10 mouse cellular contexts compared by ENCODE assay signal in the genomic region with DNA sequence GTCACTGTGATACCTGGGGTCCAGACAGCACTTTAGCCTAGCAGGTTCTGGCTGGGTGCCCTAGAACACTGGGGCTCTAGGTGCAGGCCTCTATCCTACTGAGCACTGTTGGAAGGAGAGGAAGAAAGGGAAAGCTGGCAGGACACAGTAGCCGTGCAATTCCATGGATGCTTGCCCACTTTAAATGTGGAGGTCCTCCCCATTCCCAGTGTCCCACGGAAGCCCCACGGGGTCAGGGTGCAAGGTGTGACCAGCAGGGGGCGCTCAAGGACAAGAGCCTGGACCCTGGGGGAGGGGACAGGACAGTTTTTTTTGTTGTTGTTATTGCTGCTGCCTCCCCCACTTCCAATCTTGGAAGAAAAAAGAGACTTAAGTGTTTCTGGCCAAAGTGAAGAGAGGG. TPM values are rescaled to one million over a fixed set of nuclear protein-coding genes. Genes with fewer than 3 reads are reported as not detected.
DNase-seq lines count a peak whose midpoint lies in the region; ATAC-seq and TF ChIP-seq lines count a peak whose summit lies in the region.
"Had no signal": no experiment of that assay in that cellular context is flagged by ENCODE, and none has a peak within 500 bp of the region (broad histone marks: within the 10 kb centered on the region; RNA-seq: fewer than 3 reads in every experiment).

No protein-coding gene starts in this region.

- DNase-seq in CD4-positive helper T cell, adult 2 months (ENCODE audit: low read depth, low spot score) = peak; percentile 41
- DNase-seq in adrenal gland, adult 18-20 months (ENCODE audit: low spot score in 2 of 2) = peak; percentile 68 to 78
- peak; percentile 53 for DNase-seq in embryo, embryonic 10.5 days (ENCODE audit: low spot score)
- peak; percentile 34 to 81 for DNase-seq in kidney, postnatal 36 days
- DNase-seq in neural tube, embryonic 11.5 days (ENCODE audit: low spot score) = peak; percentile 63
- DNase-seq in thymus, postnatal 4 days = peak; percentile 84

- WGBS in intestine, postnatal 0 days = 16% methylated on average over 4 of the region's 4 CpGs
- 9% methylated on average over 4 of the region's 4 CpGs for whole genome bisulfite sequencing in intestine, embryonic 16.5 days
- 18% methylated on average over 4 of the region's 4 CpGs for WGBS in neural tube, embryonic 11.5 days

- no peak overlapping the region for H3K9ac ChIP-seq in intestine, postnatal 0 days (ENCODE audit: low read depth, low read length)
- no peak overlapping the region for H3K9ac ChIP-seq in intestine, embryonic 16.5 days (ENCODE audit: low read depth, low read length)
- no peak overlapping the region for H3K9ac ChIP-seq in neural tube, embryonic 11.5 days (ENCODE audit: low read length)
- H3K9ac ChIP-seq: embryonic facial prominence, embryonic 15.5 days had no signal

- no peak overlapping the region for H3K27ac ChIP-seq in intestine, postnatal 0 days (ENCODE audit: low read depth, low read length)
- no peak overlapping the region for H3K27ac ChIP-seq in intestine, embryonic 16.5 days (ENCODE audit: low read length)
- no peak overlapping the region for H3K27ac ChIP-seq in neural tube, embryonic 11.5 days (ENCODE audit: low read depth, low read length)
- H3K27ac ChIP-seq: embryonic facial prominence, embryonic 15.5 days had no signal

- H3K36me3 ChIP-seq in intestine, postnatal 0 days (ENCODE audit: control insufficient read depth, insufficient read depth) = no peaks in the 10 kb centered on the region
- no peaks in the 10 kb centered on the region for H3K36me3 ChIP-seq in intestine, embryonic 16.5 days (ENCODE audit: control insufficient read depth, insufficient read depth, low read length)
- no peaks in the 10 kb centered on the region for H3K36me3 ChIP-seq in neural tube, embryonic 11.5 days (ENCODE audit: control insufficient read depth, insufficient read depth, low read length)
- H3K36me3 ChIP-seq: embryonic facial prominence, embryonic 15.5 days had no signal

- no peaks in the 10 kb centered on the region for H3K27me3 ChIP-seq in intestine, postnatal 0 days (replicated peaks; ENCODE audit: control insufficient read depth, insufficient read depth, low read length)
- H3K27me3 ChIP-seq in intestine, embryonic 16.5 days (replicated peaks; ENCODE audit: control insufficient read depth, insufficient read depth, low read length) = no peaks in the 10 kb centered on the region
- H3K27me3 ChIP-seq in neural tube, embryonic 11.5 days (ENCODE audit: control insufficient read depth, insufficient read depth, low read length) = no peaks in the 10 kb centered on the region
- H3K27me3 ChIP-seq: embryonic facial prominence, embryonic 15.5 days had no signal

- no peak for ATAC-seq in intestine, postnatal 0 days
- no peak for ATAC-seq in intestine, embryonic 16.5 days
- no peak for ATAC-seq in neural tube, embryonic 11.5 days (ENCODE audit: insufficient read depth, low FRiP score, low TSS enrichment)

- H3K4me3 ChIP-seq in intestine, postnatal 0 days (ENCODE audit: low read depth, low read length) = no peak overlapping the region
- H3K4me3 ChIP-seq in intestine, embryonic 16.5 days (ENCODE audit: low read length) = no peak overlapping the region
- no peak overlapping the region for H3K4me3 ChIP-seq in neural tube, embryonic 11.5 days (ENCODE audit: low read depth, low read length)
- H3K4me3 ChIP-seq: embryonic facial prominence, embryonic 15.5 days had no signal

- TF ChIP-seq CTCF in intestine, postnatal 0 days (IDR thresholded peaks at IDR 0.05; ENCODE audit: low read depth) = peak; percentile 77

- H3K4me1 ChIP-seq in intestine, postnatal 0 days (replicated peaks; ENCODE audit: control insufficient read depth, insufficient read depth, low read length) = no peaks in the 10 kb centered on the region
- H3K4me1 ChIP-seq in intestine, embryonic 16.5 days (ENCODE audit: control insufficient read depth, insufficient read depth, low read length) = no peaks in the 10 kb centered on the region
- no peaks in the 10 kb centered on the region for H3K4me1 ChIP-seq in neural tube, embryonic 11.5 days (ENCODE audit: control insufficient read depth, insufficient read depth, low read length)

- no peak overlapping the region for H3K4me2 ChIP-seq in intestine, postnatal 0 days (replicated peaks; ENCODE audit: low read depth)
- H3K4me2 ChIP-seq in intestine, embryonic 16.5 days (ENCODE audit: low read depth, low read length) = no peak overlapping the region
- no peak overlapping the region for H3K4me2 ChIP-seq in neural tube, embryonic 11.5 days (ENCODE audit: low read depth)
- H3K4me2 ChIP-seq: embryonic facial prominence, embryonic 15.5 days had no signal

- H3K9me3 ChIP-seq in intestine, postnatal 0 days (ENCODE audit: control insufficient read depth) = no peaks in the 10 kb centered on the region
- H3K9me3 ChIP-seq in intestine, embryonic 16.5 days (ENCODE audit: control insufficient read depth, low read length) = no peaks in the 10 kb centered on the region
- no peaks in the 10 kb centered on the region for H3K9me3 ChIP-seq in neural tube, embryonic 11.5 days (ENCODE audit: control insufficient read depth, low read length)
- H3K9me3 ChIP-seq: embryonic facial prominence, embryonic 15.5 days had no signal

RNA-seq across cellular contexts. Expression of a gene that starts 3.3 kb away (rescaled TPM):
- polyA plus RNA-seq in intestine, postnatal 0 days (2015; fragmentation: Nextera tagmentation; extraction: Ambion mirVana) = not detected in 2 replicates
- polyA plus RNA-seq in intestine, embryonic 16.5 days (2015; fragmentation: Nextera tagmentation; extraction: Ambion mirVana) = not detected in 2 replicates
- not detected for total RNA-seq in adrenal gland, adult 18-20 months (2021)
- polyA plus RNA-seq in neural tube, embryonic 11.5 days (2014; fragmentation: Nextera tagmentation; extraction: Ambion mirVana) = not detected in 2 replicates
- polyA plus RNA-seq: embryonic facial prominence, embryonic 15.5 days had no signal

RNA-seq across cellular contexts. Expression of a gene that starts 13.2 kb away (rescaled TPM):
- 0.18 TPM in 2 replicates for polyA plus RNA-seq in intestine, postnatal 0 days (2015; fragmentation: Nextera tagmentation; extraction: Ambion mirVana)
- polyA plus RNA-seq in intestine, embryonic 16.5 days (2015; fragmentation: Nextera tagmentation; extraction: Ambion mirVana) = 0.31 and 0.54 TPM in 2 replicates
- 1 to 10 TPM; 3.7 to 3.8 TPM for total RNA-seq in adrenal gland, adult 18-20 months (2021)
- polyA plus RNA-seq in neural tube, embryonic 11.5 days (2014; fragmentation: Nextera tagmentation; extraction: Ambion mirVana) = 0.45 and 2.2 TPM in 2 replicates

RNA-seq across cellular contexts. Expression of a gene that starts 27.4 kb away (rescaled TPM):
- polyA plus RNA-seq in intestine, postnatal 0 days (2015; fragmentation: Nextera tagmentation; extraction: Ambion mirVana) = not detected in 2 replicates
- polyA plus RNA-seq in intestine, embryonic 16.5 days (2015; fragmentation: Nextera tagmentation; extraction: Ambion mirVana) = not detected in 2 replicates
- total RNA-seq in adrenal gland, adult 18-20 months (2021) = not detected
- not detected in 2 replicates for polyA plus RNA-seq in neural tube, embryonic 11.5 days (2014; fragmentation: Nextera tagmentation; extraction: Ambion mirVana)
- polyA plus RNA-seq: embryonic facial prominence, embryonic 15.5 days; limb, embryonic 14.5 days had no signal

RNA-seq across cellular contexts. Expression of a gene that starts 34.7 kb away (rescaled TPM):
- polyA plus RNA-seq in intestine, postnatal 0 days (2015; fragmentation: Nextera tagmentation; extraction: Ambion mirVana) = not detected in 2 replicates
- polyA plus RNA-seq in intestine, embryonic 16.5 days (2015; fragmentation: Nextera tagmentation; extraction: Ambion mirVana) = not detected in 2 replicates
- not detected for total RNA-seq in adrenal gland, adult 18-20 months (2021)
- polyA plus RNA-seq in neural tube, embryonic 11.5 days (2014; fragmentation: Nextera tagmentation; extraction: Ambion mirVana) = not detected in 2 replicates
- polyA plus RNA-seq: embryonic facial prominence, embryonic 15.5 days; limb, embryonic 14.5 days had no signal
